In the genomic region with DNA sequence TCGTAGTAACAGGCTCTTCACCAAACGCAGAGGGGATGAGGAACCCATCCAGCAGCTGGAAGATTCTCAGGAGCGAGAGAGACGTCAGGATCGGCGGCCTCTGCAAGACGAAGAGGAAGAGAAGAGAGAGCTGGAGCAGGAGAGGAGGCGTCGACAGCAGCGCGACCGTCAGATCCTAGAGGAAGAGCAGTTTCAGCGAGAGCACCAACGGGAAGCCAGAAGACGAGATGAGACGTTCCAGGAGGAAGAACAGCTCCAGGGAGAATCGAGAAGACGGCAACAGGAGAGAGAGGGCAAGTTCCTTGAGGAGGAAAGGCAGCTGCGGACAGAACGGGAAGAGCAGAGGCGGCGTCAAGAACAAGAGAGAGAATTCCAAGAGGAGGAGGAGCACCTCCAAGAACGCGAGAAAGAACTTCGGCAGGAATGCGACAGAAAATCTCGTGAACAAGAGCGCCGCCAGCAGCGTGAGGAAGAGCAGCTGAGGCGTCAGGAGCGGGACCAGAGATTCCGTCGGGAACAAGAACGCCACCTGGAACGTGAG, we compare ENCODE assay signal across 8 mouse cellular contexts. TPM values are rescaled to one million over a fixed set of nuclear protein-coding genes. Genes with fewer than 3 reads are reported as not detected.
A peak's percentile ranks its signal among the peaks of the same experiment; 100 is the strongest.
DNase-seq lines count a peak whose midpoint lies in the region; ATAC-seq and TF ChIP-seq lines count a peak whose summit lies in the region.

No protein-coding gene starts in this region.

- no peak for DNase-seq in thymus, adult 2 months
- no peak for DNase-seq in thymus, postnatal 0 days (ENCODE audit: low spot score)
- peak; percentile 5 to 34 for DNase-seq in left cerebral cortex, adult 8-10 months (ENCODE audit: low spot score in 2 of 2)
- DNase-seq in thymus, postnatal 36 days: no peak

- H3K9me3 ChIP-seq in hindbrain, embryonic 12.5 days (replicated peaks): no peaks in the 10 kb centered on the region

- TF ChIP-seq CTCF in thymus, adult 2 months (IDR thresholded peaks at IDR 0.05; ENCODE audit: borderline replicate concordance, control insufficient read depth, extremely low read depth, insufficient read depth, low read length, poor library complexity): no peak
- peak; percentile 24; the same call in 1 of the 2 replicates for TF ChIP-seq CTCF in embryonic fibroblast, embryonic 13.5 days (IDR thresholded peaks at IDR 0.05; ENCODE audit: borderline replicate concordance, insufficient read depth, low read length)
- no peak for TF ChIP-seq CTCF in small intestine, adult 2 months (IDR thresholded peaks at IDR 0.05; ENCODE audit: extremely low read depth, insufficient read length, insufficient replicate concordance, low read depth, low read length)

- H3K79me2 ChIP-seq in macrophage (ENCODE audit: inconsistent target): no peaks in the 10 kb centered on the region

- H3K27ac ChIP-seq in thymus, adult 2 months (ENCODE audit: control insufficient read depth, insufficient read depth, low read length): no peak overlapping the region
- H3K27ac ChIP-seq in embryonic fibroblast, embryonic 13.5 days (ENCODE audit: insufficient read depth, low read length): no peak overlapping the region
- H3K27ac ChIP-seq in hindbrain, embryonic 12.5 days: no peak overlapping the region
- no peak overlapping the region for H3K27ac ChIP-seq in macrophage
- H3K27ac ChIP-seq in small intestine, adult 2 months (ENCODE audit: insufficient read depth, low read depth, low read length): no peak overlapping the region

- 0 out of 2 replicates have a peak overlapping the region, but pooled peaks have one; percentile 37 for H3K4me3 ChIP-seq in thymus, adult 2 months (ENCODE audit: control insufficient read depth, insufficient read depth, low read length)
- peak overlapping the region; percentile 50 for H3K4me3 ChIP-seq in embryonic fibroblast, embryonic 13.5 days (ENCODE audit: insufficient read depth, low read length)
- H3K4me3 ChIP-seq in hindbrain, embryonic 12.5 days: peak overlapping the region; percentile 54
- peak overlapping the region; percentile 14; the same call in 1 of the 2 replicates for H3K4me3 ChIP-seq in macrophage (ENCODE audit: inconsistent target)
- peak overlapping the region; percentile 64 for H3K4me3 ChIP-seq in small intestine, adult 2 months (ENCODE audit: low read depth, low read length)

- 3% methylated on average over 36 of the region's 36 CpGs for WGBS in thymus, adult 2 months
- WGBS in hindbrain, embryonic 12.5 days: under 1% methylated on average over 36 of the region's 36 CpGs
- WGBS in macrophage (ENCODE audit: missing documents): 2% methylated on average over 36 of the region's 36 CpGs
- under 1% methylated on average over 36 of the region's 36 CpGs for WGBS in small intestine, adult 2 months

- TF ChIP-seq POLR2A in thymus, adult 2 months (IDR thresholded peaks at IDR 0.05; ENCODE audit: control insufficient read depth, extremely low read depth, insufficient read depth, low read length, poor library complexity): no peak
- TF ChIP-seq POLR2A in embryonic fibroblast, embryonic 13.5 days (IDR thresholded peaks at IDR 0.05; ENCODE audit: low read depth, low read length): no peak
- no peak for TF ChIP-seq POLR2A in small intestine, adult 2 months (IDR thresholded peaks at IDR 0.05; ENCODE audit: low read depth, low read length)

- peak overlapping the region; percentile 94 for H3K4me2 ChIP-seq in hindbrain, embryonic 12.5 days (replicated peaks)

- H3K27me3 ChIP-seq in thymus, adult 2 months (ENCODE audit: control insufficient read depth, insufficient read depth, low read length): peaks cover 23% of the 10 kb centered on the region
- H3K27me3 ChIP-seq in hindbrain, embryonic 12.5 days: peaks cover 68% of the 10 kb centered on the region
- peaks cover 42% of the 10 kb centered on the region for H3K27me3 ChIP-seq in small intestine, adult 2 months (ENCODE audit: control insufficient read depth, insufficient read depth, low read length)

- peaks cover 11% of the 10 kb centered on the region for H3K4me1 ChIP-seq in thymus, adult 2 months (replicated peaks; ENCODE audit: control insufficient read depth, insufficient read depth, low read length)
- H3K4me1 ChIP-seq in embryonic fibroblast, embryonic 13.5 days (ENCODE audit: control insufficient read depth, insufficient read depth, low read length): no peaks in the 10 kb centered on the region
- H3K4me1 ChIP-seq in hindbrain, embryonic 12.5 days: peaks cover 24% of the 10 kb centered on the region
- peaks cover 19% of the 10 kb centered on the region for H3K4me1 ChIP-seq in small intestine, adult 2 months (ENCODE audit: control insufficient read depth, insufficient read depth, insufficient read length, low read length)

- no peak for ATAC-seq in hindbrain, embryonic 12.5 days (ENCODE audit: low FRiP score)

- H3K9ac ChIP-seq in hindbrain, embryonic 12.5 days: peak overlapping the region; percentile 42

- H3K36me3 ChIP-seq in thymus, adult 2 months (ENCODE audit: control insufficient read depth, insufficient read depth, low read length): no peaks in the 10 kb centered on the region
- H3K36me3 ChIP-seq in hindbrain, embryonic 12.5 days: no peaks in the 10 kb centered on the region
- no peaks in the 10 kb centered on the region for H3K36me3 ChIP-seq in macrophage (ENCODE audit: inconsistent target)
- no peaks in the 10 kb centered on the region for H3K36me3 ChIP-seq in small intestine, adult 2 months (ENCODE audit: control insufficient read depth, insufficient read depth, low read length)

RNA-seq across cellular contexts. Expression of gene Tchh, which starts 3.1 kb away (rescaled TPM):
- polyA plus RNA-seq in thymus, adult 2 months (2012; rRNA removed): 0.14 and 0.22 TPM in 2 replicates
- polyA plus RNA-seq in thymus, postnatal 0 days (2015; fragmentation: Nextera tagmentation; extraction: Ambion mirVana): 0.98 and 1.0 TPM in 2 replicates
- 0.17 and 0.32 TPM in 2 replicates for polyA plus RNA-seq in embryonic fibroblast, embryonic 13.5 days (2011; ENCODE audit: insufficient read length, low read depth, missing spikeins)
- polyA plus RNA-seq in hindbrain, embryonic 12.5 days (2016; fragmentation: Nextera tagmentation; extraction: Ambion mirVana): 1.7 and 1.8 TPM in 2 replicates
- 1 to 10 TPM; 2.2 to 3.1 (median 2.5) TPM for total RNA-seq in left cerebral cortex, adult 8-10 months (2022)
- under 1 TPM in 22 of 26 experiments, not detected in 4; 0.13 to 0.82 (median 0.26) TPM for total RNA-seq in macrophage (2018; cell fraction: chromatin; rRNA removed)
- total RNA-seq in macrophage (2018; cell fraction: cytosol; rRNA removed): under 1 TPM in 17 of 26 experiments, not detected in 9; under 0.01 to 0.11 (median 0.04) TPM
- under 1 TPM in 15 of 26 experiments, not detected in 11; 0.09 to 0.33 (median 0.12) TPM for total RNA-seq in macrophage (2018; cell fraction: nucleus; rRNA removed)
- polyA plus RNA-seq in macrophage (2018): 0.03 to 0.06 TPM in 2 of 3 replicates, not detected in the other
- polyA plus RNA-seq in small intestine, adult 2 months (2012; rRNA removed): 0.04 TPM in 1 of 2 replicates, not detected in the other

RNA-seq across cellular contexts. Expression of gene Tchhl1, which starts 23.3 kb away (rescaled TPM):
- not detected in 2 replicates for polyA plus RNA-seq in thymus, adult 2 months (2012; rRNA removed)
- polyA plus RNA-seq in thymus, postnatal 0 days (2015; fragmentation: Nextera tagmentation; extraction: Ambion mirVana): 0.08 TPM in 1 of 2 replicates, not detected in the other
- polyA plus RNA-seq in embryonic fibroblast, embryonic 13.5 days (2011; ENCODE audit: insufficient read length, low read depth, missing spikeins): not detected in 2 replicates
- polyA plus RNA-seq in hindbrain, embryonic 12.5 days (2016; fragmentation: Nextera tagmentation; extraction: Ambion mirVana): not detected in 2 replicates
- total RNA-seq in left cerebral cortex, adult 8-10 months (2022): not detected
- not detected for total RNA-seq in macrophage (2018; cell fraction: chromatin; rRNA removed)
- not detected for total RNA-seq in macrophage (2018; cell fraction: cytosol; rRNA removed)
- not detected for total RNA-seq in macrophage (2018; cell fraction: nucleus; rRNA removed)
- not detected in 3 replicates for polyA plus RNA-seq in macrophage (2018)
- not detected in 2 replicates for polyA plus RNA-seq in small intestine, adult 2 months (2012; rRNA removed)

RNA-seq across cellular contexts. Expression of gene Rptn, which starts 51.7 kb away (rescaled TPM):
- polyA plus RNA-seq in thymus, adult 2 months (2012; rRNA removed): 1.5 and 1.6 TPM in 2 replicates
- 0.53 and 0.54 TPM in 2 replicates for polyA plus RNA-seq in thymus, postnatal 0 days (2015; fragmentation: Nextera tagmentation; extraction: Ambion mirVana)
- not detected in 2 replicates for polyA plus RNA-seq in embryonic fibroblast, embryonic 13.5 days (2011; ENCODE audit: insufficient read length, low read depth, missing spikeins)
- not detected in 2 replicates for polyA plus RNA-seq in hindbrain, embryonic 12.5 days (2016; fragmentation: Nextera tagmentation; extraction: Ambion mirVana)
- total RNA-seq in left cerebral cortex, adult 8-10 months (2022): not detected
- not detected for total RNA-seq in macrophage (2018; cell fraction: chromatin; rRNA removed)
- not detected for total RNA-seq in macrophage (2018; cell fraction: cytosol; rRNA removed)
- total RNA-seq in macrophage (2018; cell fraction: nucleus; rRNA removed): not detected
- polyA plus RNA-seq in macrophage (2018): not detected in 3 replicates
- not detected in 2 replicates for polyA plus RNA-seq in small intestine, adult 2 months (2012; rRNA removed)

Comparison
In these comparisons a context has a peak if more than half of its experiments do, and no peak if none do; other contexts are left out.
1. DNase-seq: peak in left cerebral cortex, adult 8-10 months (2 of 2); none in thymus, adult 2 months (single experiment), thymus, postnatal 0 days (single experiment) and thymus, postnatal 36 days (0 of 2).
2. H3K4me3 ChIP-seq: peak in every context shown above with its lines; median percentile 64 in small intestine, adult 2 months; 54 in hindbrain, embryonic 12.5 days; 50 in embryonic fibroblast, embryonic 13.5 days; 37 in thymus, adult 2 months; 14 in macrophage.